Mouse (Mus musculus) cortical plate, adult 2 months (tissue): Measurements from ENCODE around the gene Arl8a.

ENCODE experiments used
- CTCF ChIP-seq: fragments of 200-500 bp; IDR thresholded peaks from 2 replicates; pipeline ENCODE4 v1.5.1; 2011; ENCODE audit warnings: mild to moderate bottlenecking, control low read depth, low read length; ENCODE audit not compliant: insufficient read depth; ENCODE audit errors: extremely low read depth
- POLR2A ChIP-seq: fragments of 200-500 bp; IDR thresholded peaks from 2 replicates; pipeline ENCODE4 v1.6.1; 2011; ENCODE audit warnings: mild to moderate bottlenecking, low read length, control low read depth; ENCODE audit not compliant: insufficient read depth; ENCODE audit errors: extremely low read depth

- TF ChIP-seq CTCF (no peak), POLR2A (no peak)
These were observed 1.9 kb downstream of the Arl8a start for GRCm38 (mm10) chr1:135148476-135148875.
